Mouse (Mus musculus) lung, postnatal 0 days (tissue): Measurements from ENCODE around the gene Cdc42bpb.

Source experiments
- CTCF ChIP-seq: IDR thresholded peaks from 2 replicates; pipeline ENCODE4 v1.5.1; 2016; ENCODE audit warnings: antibody characterized with exemption, mild to moderate bottlenecking
- EP300 ChIP-seq: IDR thresholded peaks from 2 replicates; pipeline ENCODE4 v1.6.1; 2016; ENCODE audit warnings: antibody characterized with exemption, mild to moderate bottlenecking, control low read depth

- TF ChIP-seq CTCF (no peak), EP300 (no peak)
Observed at GRCm38 (mm10) chr12:111263650-111264049, 113.9 kb downstream of the Cdc42bpb start.
